Mouse (Mus musculus): ENCODE data around the gene Ltv1.

DNA sequence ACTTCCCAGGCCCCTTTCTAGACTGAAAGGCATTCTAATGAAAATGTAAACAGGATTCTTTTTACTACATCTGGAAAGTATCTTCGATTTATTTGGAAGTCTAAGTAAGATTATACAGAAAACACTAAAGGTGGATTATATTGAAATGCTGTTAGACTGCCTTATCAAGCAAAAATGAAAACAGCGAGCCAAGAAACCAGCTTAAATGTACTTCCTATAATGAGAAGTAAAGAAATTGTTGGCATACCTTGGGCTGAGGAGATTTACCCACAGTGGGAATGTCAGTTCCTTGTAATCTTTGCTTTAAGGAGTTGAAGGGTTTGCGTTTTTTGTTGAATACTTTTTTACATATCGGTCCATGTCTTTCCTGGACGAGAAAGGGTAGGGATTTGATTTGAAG is 24.5 kb downstream of the Ltv1 start:
- TF ChIP-seq CTCF (IDR thresholded peaks at IDR 0.05) (no peak), POLR2A (IDR thresholded peaks at IDR 0.05; ENCODE audit: insufficient read depth, low read depth, low read length) (no peak), EP300 (IDR thresholded peaks at IDR 0.05; ENCODE audit: insufficient read depth, low read depth, low read length) (no peak)

Data from heart, adult 2 months (tissue).